Mouse (Mus musculus): ENCODE results near the gene Suv39h1. TPM values are rescaled to one million over a fixed set of nuclear protein-coding genes. Genes with fewer than 3 reads are reported as not detected.
"Not testable (repeated sequence)": the region's sequence is repeated elsewhere in the genome, so short reads cannot be mapped to it uniquely, and the experiment has no call there.

The Suv39h1 gene
- 87.7 and 90.6 TPM in 2 replicates for polyA plus RNA-seq (2016; fragmentation: Nextera tagmentation; extraction: Ambion mirVana)

DNA sequence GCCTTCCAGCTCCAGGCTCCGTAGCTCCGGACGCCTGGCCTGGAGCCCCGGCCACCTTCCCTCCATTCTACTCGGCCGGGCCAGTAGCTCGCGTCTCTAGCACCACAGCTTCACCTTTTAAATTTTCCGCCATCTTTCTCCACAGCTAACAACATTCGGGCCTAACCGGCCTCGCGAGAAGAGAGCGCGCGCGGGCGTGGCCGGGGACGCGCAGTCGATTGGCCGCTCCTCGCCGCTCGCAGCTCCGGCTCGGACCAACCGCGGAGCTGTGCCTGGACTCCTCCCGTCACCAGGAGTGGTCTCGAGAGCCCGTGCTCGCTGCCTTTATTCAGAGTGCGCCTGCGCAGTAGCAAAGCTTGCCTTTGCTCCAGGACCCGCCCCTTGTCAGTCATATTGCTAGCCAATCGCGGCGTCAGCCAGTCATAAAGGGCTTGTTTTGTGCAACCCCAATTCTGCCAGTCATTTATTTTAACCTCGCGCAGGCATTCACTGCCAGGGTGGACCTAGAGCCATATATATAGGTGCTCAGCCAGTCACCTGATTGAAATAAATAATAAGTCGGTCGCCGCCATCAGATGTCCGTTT lies at the start of gene Suv39h1:
Gene Suv39h1 (minus strand): TSS at position 331 of the 585 bp plus-strand sequence.
- ATAC-seq (ENCODE audit: insufficient number of reproducible peaks, insufficient read depth, low FRiP score, low TSS enrichment, low read depth) = peak; percentile 97
- H3K36me3 ChIP-seq = peaks cover 16% of the 10 kb centered on the region; the same call in 1 of the 2 replicates
- WGBS = 17% methylated on average over 46 of the region's 46 CpGs
- H3K4me2 ChIP-seq = peak within 1 kb of the TSS; percentile 55
- 0 out of 2 replicates have a peak, but pooled peaks cover 4% of the 10 kb centered on the region for H3K4me1 ChIP-seq (replicated peaks)
- H3K4me3 ChIP-seq (replicated peaks) = peak within 1 kb of the TSS; percentile 55
- H3K27ac ChIP-seq = peak within 1 kb of the TSS; percentile 92
- no peaks in the 10 kb centered on the region for H3K9me3 ChIP-seq
- H3K27me3 ChIP-seq = no peaks in the 10 kb centered on the region
- peak within 1 kb of the TSS; percentile 68 for H3K9ac ChIP-seq (replicated peaks)

DNA sequence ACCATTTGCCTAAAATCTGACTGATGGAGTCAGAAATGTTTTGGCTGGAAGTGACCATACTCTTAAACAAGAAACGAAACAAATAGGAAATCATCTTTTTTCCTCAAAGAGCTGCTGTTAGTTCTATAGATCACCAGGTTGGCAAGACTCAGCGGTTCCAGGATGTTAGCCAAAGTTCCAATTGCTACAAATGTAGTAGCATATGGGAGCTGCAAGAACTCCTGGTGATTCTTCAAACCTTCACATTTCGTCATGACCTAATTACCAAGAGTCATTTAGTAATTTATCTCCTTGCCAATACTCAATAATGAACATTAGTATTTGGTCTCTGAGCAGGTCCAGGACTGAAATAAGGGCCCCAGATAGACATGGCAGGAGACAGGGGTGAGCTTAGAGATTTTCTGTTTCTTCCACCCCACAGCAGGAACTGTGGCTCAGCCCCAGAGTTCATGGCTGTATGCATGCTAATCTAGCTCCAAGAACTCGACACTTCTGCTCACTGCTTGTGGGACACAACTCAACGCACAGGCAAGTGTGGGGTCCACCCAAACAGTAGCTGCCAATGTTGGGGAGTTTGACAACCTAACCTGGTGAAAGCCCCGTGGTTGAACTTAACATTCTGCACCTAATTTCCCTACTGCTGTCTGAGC lies 49.4 kb upstream of the Suv39h1 start:
- no peak overlapping the region for H3K4me2 ChIP-seq
- no peaks in the 10 kb centered on the region for H3K4me1 ChIP-seq (replicated peaks)
- H3K9me3 ChIP-seq = no peaks in the 10 kb centered on the region
- no peak for ATAC-seq (ENCODE audit: insufficient number of reproducible peaks, insufficient read depth, low FRiP score, low TSS enrichment, low read depth)
- no peaks in the 10 kb centered on the region for H3K27me3 ChIP-seq
- peaks cover 21% of the 10 kb centered on the region; the same call in 1 of the 2 replicates for H3K36me3 ChIP-seq
- H3K9ac ChIP-seq (replicated peaks) = no peak overlapping the region
- WGBS = 83% methylated on average over 6 of the region's 6 CpGs
- no peak overlapping the region for H3K27ac ChIP-seq
- H3K4me3 ChIP-seq (replicated peaks) = no peak overlapping the region

DNA sequence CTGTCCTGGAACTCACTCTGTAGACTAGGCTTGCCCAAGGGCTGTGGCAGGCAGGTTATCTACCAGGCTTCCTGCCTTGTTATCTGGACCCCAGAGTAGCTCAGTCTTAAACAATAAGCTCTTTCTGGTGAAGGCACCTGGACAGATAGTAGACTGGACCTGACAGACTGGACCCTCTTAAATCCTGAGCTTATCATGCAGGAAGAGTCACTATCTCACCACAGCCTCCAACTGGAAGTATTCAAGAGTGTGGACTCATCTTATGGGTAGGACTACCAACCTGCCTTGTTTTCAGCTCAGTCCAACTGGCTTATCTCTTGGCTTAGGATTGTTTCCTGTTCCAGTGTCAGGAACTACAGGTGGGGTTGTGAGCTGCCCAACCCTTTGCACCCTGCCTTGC lies 42.7 kb upstream of the Suv39h1 start:
- H3K9me3 ChIP-seq = no peaks in the 10 kb centered on the region
- ATAC-seq (ENCODE audit: insufficient number of reproducible peaks, insufficient read depth, low FRiP score, low TSS enrichment, low read depth) = no peak
- H3K36me3 ChIP-seq = peaks cover 3% of the 10 kb centered on the region; the same call in 1 of the 2 replicates
- no peak overlapping the region for H3K9ac ChIP-seq (replicated peaks)
- H3K4me3 ChIP-seq (replicated peaks) = no peak overlapping the region
- H3K27ac ChIP-seq = no peak overlapping the region
- no peaks in the 10 kb centered on the region for H3K4me1 ChIP-seq (replicated peaks)
- H3K4me2 ChIP-seq = no peak overlapping the region
- H3K27me3 ChIP-seq = no peaks in the 10 kb centered on the region

DNA sequence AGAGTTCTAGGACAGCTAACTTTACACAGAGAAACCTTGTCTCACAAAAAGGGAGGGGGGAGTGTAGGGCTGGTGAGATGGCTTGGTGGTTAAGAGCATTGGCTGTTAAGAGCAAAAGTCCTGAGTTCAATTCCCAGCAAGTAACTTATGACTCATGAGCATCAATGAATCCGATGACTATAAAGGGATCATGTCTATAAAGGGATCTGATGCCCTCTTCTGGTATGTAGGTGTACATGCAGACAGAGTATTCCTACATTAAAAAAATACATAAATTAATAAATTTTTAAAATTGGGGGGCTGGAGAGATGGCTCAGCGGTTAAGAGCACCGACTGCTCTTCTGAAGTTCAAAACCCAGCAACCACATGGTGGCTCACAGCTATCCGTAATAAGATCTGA lies 40.7 kb upstream of the Suv39h1 start:
- ATAC-seq (ENCODE audit: insufficient number of reproducible peaks, insufficient read depth, low FRiP score, low TSS enrichment, low read depth) = no peak
- Histone ChIP-seq H3K27ac (no peak overlapping the region), H3K4me3 (replicated peaks) (no peak overlapping the region), H3K27me3 (no peaks in the 10 kb centered on the region), H3K4me1 (replicated peaks) (no peaks in the 10 kb centered on the region), H3K4me2 (no peak overlapping the region), H3K36me3 (peaks cover 3% of the 10 kb centered on the region; the same call in 1 of the 2 replicates), H3K9me3 (no peaks in the 10 kb centered on the region), H3K9ac (replicated peaks) (no peak overlapping the region)
- WGBS = 71% methylated on average over 4 of the region's 4 CpGs

DNA sequence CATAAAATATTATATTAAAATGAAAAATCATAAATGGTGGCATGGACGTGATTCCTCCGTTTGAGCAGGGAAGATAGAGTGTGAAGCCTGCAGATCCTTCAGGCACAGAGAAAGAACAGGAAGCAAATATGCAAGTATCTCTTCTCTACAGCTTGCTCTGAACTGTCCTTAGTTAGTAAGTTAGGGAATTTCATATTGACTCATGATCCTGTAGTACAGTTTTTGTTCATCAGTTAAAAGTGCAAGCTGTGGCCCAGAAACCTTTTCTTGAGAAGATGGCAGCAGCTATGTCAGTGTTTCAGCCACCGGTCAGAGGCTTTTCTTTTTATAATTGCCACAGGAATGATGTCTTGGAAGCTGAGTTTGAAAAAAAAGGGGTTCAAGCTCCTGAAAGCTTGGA lies 30.5 kb upstream of the Suv39h1 start:
- H3K9ac ChIP-seq (replicated peaks) = no peak overlapping the region
- H3K27ac ChIP-seq = no peak overlapping the region
- H3K4me3 ChIP-seq (replicated peaks) = no peak overlapping the region
- H3K4me2 ChIP-seq = no peak overlapping the region
- no peaks in the 10 kb centered on the region for H3K27me3 ChIP-seq
- no peaks in the 10 kb centered on the region for H3K9me3 ChIP-seq
- H3K4me1 ChIP-seq (replicated peaks) = no peaks in the 10 kb centered on the region
- WGBS = 95% methylated on average over 3 of the region's 3 CpGs
- ATAC-seq (ENCODE audit: insufficient number of reproducible peaks, insufficient read depth, low FRiP score, low TSS enrichment, low read depth) = no peak
- no peaks in the 10 kb centered on the region for H3K36me3 ChIP-seq

DNA sequence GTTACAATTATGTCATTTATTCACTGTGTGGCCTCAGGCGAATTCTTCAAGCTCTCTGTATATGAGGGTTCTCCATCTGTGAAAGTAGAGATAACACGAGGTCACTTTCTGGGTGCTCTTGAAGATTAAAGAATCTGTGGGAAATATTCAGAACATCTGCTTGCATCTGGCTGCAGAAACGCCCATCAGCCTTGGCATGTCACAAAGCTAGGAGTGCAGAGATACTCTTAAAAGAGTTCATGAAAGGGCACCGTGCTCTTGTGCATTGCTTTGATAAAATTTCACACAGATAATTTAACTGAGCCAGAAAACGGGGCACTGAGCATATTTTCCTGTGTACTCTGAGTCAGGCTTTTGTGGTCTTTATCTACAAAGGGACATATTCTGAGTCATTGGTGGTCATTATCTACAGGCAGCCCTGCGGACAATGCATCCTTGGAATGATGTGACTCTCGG lies 27.7 kb upstream of the Suv39h1 start:
- no peak overlapping the region for H3K9ac ChIP-seq (replicated peaks)
- H3K36me3 ChIP-seq = no peaks in the 10 kb centered on the region
- ATAC-seq (ENCODE audit: insufficient number of reproducible peaks, insufficient read depth, low FRiP score, low TSS enrichment, low read depth) = no peak
- H3K27ac ChIP-seq = no peak overlapping the region
- no peaks in the 10 kb centered on the region for H3K9me3 ChIP-seq
- no peaks in the 10 kb centered on the region for H3K27me3 ChIP-seq
- H3K4me2 ChIP-seq = no peak overlapping the region
- no peaks in the 10 kb centered on the region for H3K4me1 ChIP-seq (replicated peaks)
- H3K4me3 ChIP-seq (replicated peaks) = no peak overlapping the region
- 70% methylated on average over 7 of the region's 7 CpGs for WGBS

DNA sequence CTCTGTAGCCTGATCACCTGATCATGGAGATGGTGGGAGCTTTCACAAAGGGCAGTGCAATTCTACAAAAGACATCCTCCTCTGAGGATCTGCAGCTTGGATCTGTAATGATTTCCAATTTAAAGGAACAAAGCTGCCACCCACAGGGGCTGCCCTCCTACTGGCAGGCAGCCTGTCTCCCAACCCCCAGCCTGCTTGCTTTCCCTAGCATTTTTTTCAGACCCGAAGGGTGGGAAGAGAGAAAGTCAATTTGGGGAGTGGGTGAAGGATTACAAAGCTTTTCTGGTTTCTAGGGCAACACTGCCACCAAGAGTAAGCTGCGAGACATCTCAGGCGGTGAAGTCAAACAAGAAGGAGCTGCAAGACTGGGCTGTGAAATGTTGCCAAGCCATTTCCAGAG lies 26.5 kb upstream of the Suv39h1 start:
- Histone ChIP-seq H3K27me3 (no peaks in the 10 kb centered on the region), H3K27ac (0 out of 2 replicates have a peak overlapping the region, but pooled peaks have one; percentile 41), H3K4me2 (no peak overlapping the region), H3K9me3 (no peaks in the 10 kb centered on the region), H3K4me3 (replicated peaks) (no peak overlapping the region), H3K36me3 (no peaks in the 10 kb centered on the region), H3K4me1 (replicated peaks) (no peaks in the 10 kb centered on the region), H3K9ac (replicated peaks) (no peak overlapping the region)
- WGBS = 22% methylated on average over 3 of the region's 3 CpGs
- ATAC-seq (ENCODE audit: insufficient number of reproducible peaks, insufficient read depth, low FRiP score, low TSS enrichment, low read depth) = no peak

DNA sequence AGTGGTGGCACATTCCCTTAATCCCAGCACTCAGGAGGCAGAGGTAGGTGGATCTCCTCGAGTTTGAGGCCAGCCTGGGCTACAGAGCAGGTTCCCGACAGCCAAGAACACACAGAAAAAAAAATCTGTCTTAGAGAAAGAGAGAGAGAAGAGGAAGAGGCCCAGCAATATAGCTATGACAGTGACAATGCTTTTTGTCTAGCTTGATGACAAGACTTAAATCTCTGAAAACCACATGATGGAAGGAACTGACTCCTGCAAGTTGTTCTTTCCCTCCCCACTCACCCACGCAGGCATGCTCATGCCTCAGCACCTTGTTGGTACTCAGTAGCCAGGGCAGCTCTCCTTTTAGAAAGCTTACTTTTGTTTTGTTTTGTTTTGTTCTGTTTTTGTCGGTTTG lies 24.9 kb upstream of the Suv39h1 start:
- no peak overlapping the region for H3K4me2 ChIP-seq
- H3K4me1 ChIP-seq (replicated peaks) = no peaks in the 10 kb centered on the region
- H3K27ac ChIP-seq = no peak overlapping the region
- H3K9ac ChIP-seq (replicated peaks) = no peak overlapping the region
- H3K36me3 ChIP-seq = no peaks in the 10 kb centered on the region
- no peak for ATAC-seq (ENCODE audit: insufficient number of reproducible peaks, insufficient read depth, low FRiP score, low TSS enrichment, low read depth)
- WGBS = 68% methylated on average over 4 of the region's 4 CpGs
- no peaks in the 10 kb centered on the region for H3K27me3 ChIP-seq
- no peaks in the 10 kb centered on the region for H3K9me3 ChIP-seq
- H3K4me3 ChIP-seq (replicated peaks) = no peak overlapping the region

DNA sequence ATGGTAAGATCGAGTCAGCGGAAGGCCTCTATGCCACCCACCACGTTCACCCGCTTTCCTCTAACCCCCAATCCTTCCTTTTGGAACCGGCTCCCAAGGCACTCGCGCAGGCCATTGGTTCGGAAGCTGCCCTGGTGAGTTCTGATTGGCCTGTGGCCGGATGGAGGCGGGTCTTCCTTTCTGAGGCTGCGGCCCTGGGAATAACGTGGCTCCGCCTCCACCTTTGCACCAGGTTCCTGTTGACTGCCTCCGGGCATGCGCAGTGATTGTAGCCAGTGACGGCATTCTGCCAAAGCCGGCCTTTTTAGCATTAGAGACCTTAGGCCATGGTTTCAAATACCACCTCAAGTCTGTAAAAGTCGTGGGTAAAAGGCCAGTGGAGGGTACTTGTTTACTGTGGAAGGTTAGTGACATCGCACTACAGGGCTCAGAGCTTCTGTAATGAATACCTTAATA lies 22.3 kb upstream of the Suv39h1 start:
- peak overlapping the region; percentile 44 for H3K4me2 ChIP-seq
- peak; percentile 95 for ATAC-seq (ENCODE audit: insufficient number of reproducible peaks, insufficient read depth, low FRiP score, low TSS enrichment, low read depth)
- WGBS = 15% methylated on average over 19 of the region's 19 CpGs
- H3K4me3 ChIP-seq (replicated peaks) = peak overlapping the region; percentile 27
- no peaks in the 10 kb centered on the region for H3K27me3 ChIP-seq
- no peaks in the 10 kb centered on the region for H3K36me3 ChIP-seq
- H3K9me3 ChIP-seq = no peaks in the 10 kb centered on the region
- no peaks in the 10 kb centered on the region for H3K4me1 ChIP-seq (replicated peaks)
- no peak overlapping the region for H3K9ac ChIP-seq (replicated peaks)
- peak overlapping the region; percentile 35; the same call in 1 of the 2 replicates for H3K27ac ChIP-seq

DNA sequence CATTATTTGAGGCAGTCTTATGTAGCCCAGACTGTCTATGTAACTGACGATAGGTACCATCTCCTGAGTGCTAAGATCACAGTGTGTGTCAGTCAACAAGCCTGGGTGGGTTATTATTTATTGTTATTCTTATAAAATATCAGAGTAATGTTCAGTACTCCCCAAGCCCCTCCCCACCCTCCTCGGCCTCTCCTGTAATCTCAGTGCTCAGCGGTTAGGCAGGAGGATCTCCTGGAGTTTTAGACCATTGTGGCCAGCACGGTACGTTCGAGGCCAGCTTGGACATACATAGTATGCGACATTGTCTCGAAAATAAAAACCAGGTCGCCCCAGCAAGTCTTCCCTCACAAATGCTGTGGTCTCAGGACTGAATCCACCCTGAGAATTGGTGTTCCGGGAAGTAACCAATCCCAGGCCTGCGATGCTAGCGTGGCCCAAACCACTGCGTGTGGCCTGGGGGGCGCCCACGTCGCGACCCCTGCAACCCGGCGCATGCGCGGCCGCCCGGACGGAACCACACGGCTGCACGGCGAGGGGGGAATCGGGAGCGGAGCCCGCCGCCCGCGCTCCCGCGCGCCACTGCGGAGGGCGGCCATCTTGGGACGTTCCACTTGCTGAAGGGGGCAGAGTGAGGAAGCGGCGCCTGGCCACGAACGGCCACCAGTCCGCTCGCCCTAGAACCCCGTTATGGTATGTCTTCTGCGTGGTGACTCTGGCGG lies 21.7 kb upstream of the Suv39h1 start:
- not testable (repeated sequence) for H3K36me3 ChIP-seq; H3K9me3 ChIP-seq; H3K27ac ChIP-seq; H3K9ac ChIP-seq (replicated peaks); H3K27me3 ChIP-seq; H3K4me1 ChIP-seq (replicated peaks)
- Histone ChIP-seq H3K4me2 (peak overlapping the region; percentile 50), H3K4me3 (replicated peaks) (peak overlapping the region; percentile 25)
- ATAC-seq (ENCODE audit: insufficient number of reproducible peaks, insufficient read depth, low FRiP score, low TSS enrichment, low read depth) = peak; percentile 89
- 15% methylated on average over 23 of the region's 48 CpGs for WGBS

DNA sequence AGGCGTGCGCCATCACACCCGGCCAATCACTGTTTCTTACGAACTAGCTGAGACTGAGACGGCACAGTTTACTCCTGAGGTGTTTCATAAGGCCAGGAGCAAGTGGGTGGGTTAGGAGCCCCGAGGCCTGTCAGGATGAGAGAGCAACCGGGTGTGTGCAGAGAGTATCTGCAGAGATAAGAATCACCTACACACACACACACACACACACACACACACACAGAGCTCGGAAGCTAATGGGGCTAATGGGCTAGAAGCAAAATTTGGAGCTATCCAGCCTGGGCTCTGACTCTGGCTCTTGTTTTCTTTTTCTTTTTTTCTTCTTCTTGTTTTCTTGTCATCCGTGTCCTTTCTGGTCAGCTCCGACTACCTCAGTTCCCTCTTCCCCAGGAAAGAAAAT lies 21.0 kb upstream of the Suv39h1 start:
- Histone ChIP-seq H3K27me3 (no peaks in the 10 kb centered on the region), H3K4me1 (replicated peaks) (no peaks in the 10 kb centered on the region), H3K27ac (no peak overlapping the region), H3K9me3 (no peaks in the 10 kb centered on the region), H3K4me3 (replicated peaks) (no peak overlapping the region), H3K36me3 (no peaks in the 10 kb centered on the region), H3K4me2 (peak overlapping the region; percentile 50), H3K9ac (replicated peaks) (no peak overlapping the region)
- ATAC-seq (ENCODE audit: insufficient number of reproducible peaks, insufficient read depth, low FRiP score, low TSS enrichment, low read depth) = no peak
- WGBS = 85% methylated on average over 10 of the region's 10 CpGs

Data from limb, embryonic 12.5 days (tissue).